23 mouse cellular contexts compared by ENCODE assay signal in genomic region chr5:64963271-64963670, GRCm38 (mm10). TPM values are rescaled to one million over a fixed set of nuclear protein-coding genes. Genes with fewer than 3 reads are reported as not detected.
DNase-seq lines count a peak whose midpoint lies in the region; ATAC-seq and TF ChIP-seq lines count a peak whose summit lies in the region.
"Had no signal": no experiment of that assay in that cellular context is flagged by ENCODE, and none has a peak within 500 bp of the region (broad histone marks: within the 10 kb centered on the region; RNA-seq: fewer than 3 reads in every experiment).

No protein-coding gene starts in this region.

- DNase-seq in liver = no peak
- no peak for DNase-seq in liver, postnatal 0 days
- no peak for DNase-seq in T-cell, adult 2 months (ENCODE audit: low spot score)
- DNase-seq in c-Kit-positive CD71-positive TER-119-positive erythroid progenitor cells, embryonic 14.5 days (ENCODE audit: low spot score) = no peak
- DNase-seq: adrenal gland, adult 8-10 months; adrenal gland, postnatal 14 days; adrenal gland, postnatal 36 days; cerebellum, adult 11 months; cerebellum, adult 18-20 months; cerebellum, adult 8-10 months; cerebellum, adult 9-11 months; cerebellum, postnatal 14 days; cerebellum, postnatal 36 days; embryo, embryonic 11 days; forebrain, postnatal 0 days had no signal

- TF ChIP-seq CTCF in intestine, postnatal 0 days (IDR thresholded peaks at IDR 0.05; ENCODE audit: low read depth) = no peak
- 0 out of 2 replicates have a peak, but pooled peaks have one; percentile 12 for TF ChIP-seq CTCF in liver, postnatal 0 days (IDR thresholded peaks at IDR 0.05; ENCODE audit: low read depth)

- H3K4me2 ChIP-seq in intestine, postnatal 0 days (replicated peaks; ENCODE audit: low read depth) = no peak overlapping the region
- no peak overlapping the region for H3K4me2 ChIP-seq in intestine, embryonic 16.5 days (ENCODE audit: low read depth, low read length)
- no peak overlapping the region for H3K4me2 ChIP-seq in liver, embryonic 12.5 days
- no peak overlapping the region for H3K4me2 ChIP-seq in liver, postnatal 0 days (ENCODE audit: low read depth, low read length)
- H3K4me2 ChIP-seq: embryonic facial prominence, embryonic 12.5 days; forebrain, embryonic 13.5 days; forebrain, embryonic 15.5 days had no signal

- H3K27ac ChIP-seq in intestine, postnatal 0 days (ENCODE audit: low read depth, low read length) = no peak overlapping the region
- H3K27ac ChIP-seq in intestine, embryonic 16.5 days (ENCODE audit: low read length) = no peak overlapping the region
- no peak overlapping the region for H3K27ac ChIP-seq in liver, embryonic 12.5 days
- H3K27ac ChIP-seq in liver, postnatal 0 days (ENCODE audit: low read depth) = no peak overlapping the region
- H3K27ac ChIP-seq: embryonic facial prominence, embryonic 10.5 days; embryonic facial prominence, embryonic 12.5 days; forebrain, embryonic 13.5 days; forebrain, embryonic 15.5 days had no signal

- no peak for TF ChIP-seq EP300 in liver, postnatal 0 days (IDR thresholded peaks at IDR 0.05; ENCODE audit: low read depth)

- 73% methylated on average over 5 of the region's 5 CpGs for WGBS in intestine, postnatal 0 days
- 78% methylated on average over 5 of the region's 5 CpGs for WGBS in intestine, embryonic 16.5 days
- 57% methylated on average over 5 of the region's 5 CpGs for WGBS in liver, embryonic 12.5 days (ENCODE audit: insufficient replicate concordance)
- WGBS in liver, postnatal 0 days (ENCODE audit: insufficient replicate concordance) = 52% methylated on average over 5 of the region's 5 CpGs

- H3K36me3 ChIP-seq in intestine, postnatal 0 days (ENCODE audit: control insufficient read depth, insufficient read depth) = no peaks in the 10 kb centered on the region
- no peaks in the 10 kb centered on the region for H3K36me3 ChIP-seq in intestine, embryonic 16.5 days (ENCODE audit: control insufficient read depth, insufficient read depth, low read length)
- H3K36me3 ChIP-seq in liver, embryonic 12.5 days = no peaks in the 10 kb centered on the region
- H3K36me3 ChIP-seq in liver, postnatal 0 days (replicated peaks; ENCODE audit: insufficient read depth, low read length) = no peaks in the 10 kb centered on the region
- H3K36me3 ChIP-seq: embryonic facial prominence, embryonic 10.5 days; embryonic facial prominence, embryonic 12.5 days; forebrain, embryonic 15.5 days had no signal

- H3K27me3 ChIP-seq in intestine, postnatal 0 days (replicated peaks; ENCODE audit: control insufficient read depth, insufficient read depth, low read length) = no peaks in the 10 kb centered on the region
- H3K27me3 ChIP-seq in intestine, embryonic 16.5 days (replicated peaks; ENCODE audit: control insufficient read depth, insufficient read depth, low read length) = no peaks in the 10 kb centered on the region
- no peaks in the 10 kb centered on the region for H3K27me3 ChIP-seq in liver, embryonic 12.5 days (replicated peaks)
- no peaks in the 10 kb centered on the region for H3K27me3 ChIP-seq in liver, postnatal 0 days (ENCODE audit: insufficient read depth, low read length)
- H3K27me3 ChIP-seq: embryonic facial prominence, embryonic 12.5 days; forebrain, embryonic 13.5 days; forebrain, embryonic 15.5 days had no signal

- H3K4me1 ChIP-seq in intestine, postnatal 0 days (replicated peaks; ENCODE audit: control insufficient read depth, insufficient read depth, low read length) = no peaks in the 10 kb centered on the region
- H3K4me1 ChIP-seq in intestine, embryonic 16.5 days (ENCODE audit: control insufficient read depth, insufficient read depth, low read length) = no peaks in the 10 kb centered on the region
- no peaks in the 10 kb centered on the region for H3K4me1 ChIP-seq in liver, embryonic 12.5 days
- H3K4me1 ChIP-seq in liver, postnatal 0 days (ENCODE audit: insufficient read depth) = peaks cover 4% of the 10 kb centered on the region; the same call in 1 of the 2 replicates
- H3K4me1 ChIP-seq: embryonic facial prominence, embryonic 10.5 days; embryonic facial prominence, embryonic 12.5 days; forebrain, embryonic 13.5 days; forebrain, embryonic 15.5 days had no signal

- no peak overlapping the region for H3K4me3 ChIP-seq in intestine, postnatal 0 days (ENCODE audit: low read depth, low read length)
- no peak overlapping the region for H3K4me3 ChIP-seq in intestine, embryonic 16.5 days (ENCODE audit: low read length)
- no peak overlapping the region for H3K4me3 ChIP-seq in liver, embryonic 12.5 days
- no peak overlapping the region for H3K4me3 ChIP-seq in liver, postnatal 0 days (ENCODE audit: low read depth, low read length)
- H3K4me3 ChIP-seq: embryonic facial prominence, embryonic 10.5 days; embryonic facial prominence, embryonic 12.5 days; forebrain, embryonic 13.5 days; forebrain, embryonic 15.5 days had no signal

- ATAC-seq in intestine, postnatal 0 days = 0 out of 2 replicates have a peak, but pooled peaks have one; percentile 22
- ATAC-seq in intestine, embryonic 16.5 days = no peak
- 0 out of 2 replicates have a peak, but pooled peaks have one; percentile 32 for ATAC-seq in liver, embryonic 12.5 days
- ATAC-seq in liver, postnatal 0 days = peak; percentile 68
- ATAC-seq: activated CD4-positive, CD25-positive, alpha-beta regulatory T cell, adult 4 months; forebrain, embryonic 13.5 days; forebrain, embryonic 15.5 days; forebrain, postnatal 0 days had no signal

- no peaks in the 10 kb centered on the region for H3K9me3 ChIP-seq in intestine, postnatal 0 days (ENCODE audit: control insufficient read depth)
- H3K9me3 ChIP-seq in intestine, embryonic 16.5 days (ENCODE audit: control insufficient read depth, low read length) = no peaks in the 10 kb centered on the region
- H3K9me3 ChIP-seq in liver, embryonic 12.5 days (replicated peaks) = no peaks in the 10 kb centered on the region
- H3K9me3 ChIP-seq in liver, postnatal 0 days (ENCODE audit: low read length) = no peaks in the 10 kb centered on the region
- H3K9me3 ChIP-seq: embryonic facial prominence, embryonic 10.5 days; embryonic facial prominence, embryonic 12.5 days; forebrain, embryonic 13.5 days; forebrain, embryonic 15.5 days had no signal

- H3K9ac ChIP-seq in intestine, postnatal 0 days (ENCODE audit: low read depth, low read length) = no peak overlapping the region
- no peak overlapping the region for H3K9ac ChIP-seq in intestine, embryonic 16.5 days (ENCODE audit: low read depth, low read length)
- no peak overlapping the region for H3K9ac ChIP-seq in liver, embryonic 12.5 days
- H3K9ac ChIP-seq in liver, postnatal 0 days (replicated peaks) = no peak overlapping the region
- H3K9ac ChIP-seq: embryonic facial prominence, embryonic 12.5 days; forebrain, embryonic 13.5 days; forebrain, embryonic 15.5 days; forebrain, postnatal 0 days had no signal

RNA-seq across cellular contexts. Expression of gene Tlr6, which starts 3.4 kb away (rescaled TPM):
- 0.27 and 0.43 TPM in 2 replicates for polyA plus RNA-seq in intestine, postnatal 0 days (2015; fragmentation: Nextera tagmentation; extraction: Ambion mirVana)
- 0.54 and 1.1 TPM in 2 replicates for polyA plus RNA-seq in intestine, embryonic 16.5 days (2015; fragmentation: Nextera tagmentation; extraction: Ambion mirVana)
- polyA plus RNA-seq in liver, embryonic 12.5 days (2016; fragmentation: Nextera tagmentation; extraction: Ambion mirVana) = 0.44 and 0.54 TPM in 2 replicates
- 0.47 and 0.79 TPM in 2 replicates for polyA plus RNA-seq in liver, postnatal 0 days (2015; fragmentation: Nextera tagmentation; extraction: Ambion mirVana)

RNA-seq across cellular contexts. Expression of gene Fam114a1, which starts 6.6 kb away (rescaled TPM):
- polyA plus RNA-seq in intestine, postnatal 0 days (2015; fragmentation: Nextera tagmentation; extraction: Ambion mirVana) = 30.5 and 31.8 TPM in 2 replicates
- polyA plus RNA-seq in intestine, embryonic 16.5 days (2015; fragmentation: Nextera tagmentation; extraction: Ambion mirVana) = 38.5 and 38.8 TPM in 2 replicates
- polyA plus RNA-seq in liver, embryonic 12.5 days (2016; fragmentation: Nextera tagmentation; extraction: Ambion mirVana) = 14.7 and 15.3 TPM in 2 replicates
- polyA plus RNA-seq in liver, postnatal 0 days (2015; fragmentation: Nextera tagmentation; extraction: Ambion mirVana) = 9.4 and 10.2 TPM in 2 replicates

RNA-seq across cellular contexts. Expression of gene Tlr1, which starts 29.9 kb away (rescaled TPM):
- 1.0 and 1.6 TPM in 2 replicates for polyA plus RNA-seq in intestine, postnatal 0 days (2015; fragmentation: Nextera tagmentation; extraction: Ambion mirVana)
- polyA plus RNA-seq in intestine, embryonic 16.5 days (2015; fragmentation: Nextera tagmentation; extraction: Ambion mirVana) = 1.3 TPM in 2 replicates
- 0.96 and 1.0 TPM in 2 replicates for polyA plus RNA-seq in liver, embryonic 12.5 days (2016; fragmentation: Nextera tagmentation; extraction: Ambion mirVana)
- 1.5 and 1.9 TPM in 2 replicates for polyA plus RNA-seq in liver, postnatal 0 days (2015; fragmentation: Nextera tagmentation; extraction: Ambion mirVana)
